Mouse (Mus musculus): Measurements from ENCODE around the gene Nkiras1. TPM values are rescaled to one million over a fixed set of nuclear protein-coding genes. Genes with fewer than 3 reads are reported as not detected.

Gene Nkiras1
- polyA plus RNA-seq, 1 experiment, result 5.0 TPM

- WGBS, result 7% methylated on average over 7 of the region's 7 CpGs
- DNase-seq, result no peak
- Histone ChIP-seq H3K4me1 (ENCODE audit: control insufficient read depth, insufficient read depth, low read length) (peaks cover 4% of the 10 kb centered on the region), H3K4me3 (replicated peaks; ENCODE audit: extremely low read depth, low read depth, low read length) (no peak overlapping the region)
- TF ChIP-seq POLR2A (IDR thresholded peaks at IDR 0.05; ENCODE audit: borderline replicate concordance, extremely low read depth, low read depth, low read length), result no peak
- no peak for TF ChIP-seq CTCF (IDR thresholded peaks at IDR 0.05; ENCODE audit: insufficient read depth, low read length)
Observed at GRCm38 (mm10) chr14:18271666-18272065, 730 bp downstream of the Nkiras1 start.

- 85% methylated on average over 1 of the region's 1 CpGs for WGBS
- H3K4me3 ChIP-seq (replicated peaks; ENCODE audit: extremely low read depth, low read depth, low read length), result no peak overlapping the region
- peaks cover 3% of the 10 kb centered on the region for H3K4me1 ChIP-seq (ENCODE audit: control insufficient read depth, insufficient read depth, low read length)
- TF ChIP-seq POLR2A (IDR thresholded peaks at IDR 0.05; ENCODE audit: borderline replicate concordance, extremely low read depth, low read depth, low read length) (no peak), CTCF (IDR thresholded peaks at IDR 0.05; ENCODE audit: insufficient read depth, low read length) (no peak)
- DNase-seq, result no peak
Observed at GRCm38 (mm10) chr14:18274526-18274925, 3.6 kb downstream of the Nkiras1 start.

GRCm38 (mm10) chr14:18280375-18280774, 9.4 kb downstream of the Nkiras1 start:
- no peak for TF ChIP-seq CTCF (IDR thresholded peaks at IDR 0.05; ENCODE audit: insufficient read depth, low read length)
- no peak for TF ChIP-seq POLR2A (IDR thresholded peaks at IDR 0.05; ENCODE audit: borderline replicate concordance, extremely low read depth, low read depth, low read length)
- Histone ChIP-seq H3K4me3 (replicated peaks; ENCODE audit: extremely low read depth, low read depth, low read length) (no peak overlapping the region), H3K4me1 (ENCODE audit: control insufficient read depth, insufficient read depth, low read length) (peaks cover 2% of the 10 kb centered on the region; the same call in 1 of the 2 replicates)
- no peak for DNase-seq
- WGBS, result 87% methylated on average over 5 of the region's 5 CpGs

GRCm38 (mm10) chr14:18284581-18284980, 13.6 kb downstream of the Nkiras1 start:
- H3K4me1 ChIP-seq (ENCODE audit: control insufficient read depth, insufficient read depth, low read length), result peaks cover 6% of the 10 kb centered on the region; the same call in 1 of the 2 replicates
- H3K4me3 ChIP-seq (replicated peaks; ENCODE audit: extremely low read depth, low read depth, low read length), result no peak overlapping the region
- 62% methylated on average over 2 of the region's 2 CpGs for WGBS
- TF ChIP-seq CTCF (IDR thresholded peaks at IDR 0.05; ENCODE audit: insufficient read depth, low read length) (peak; percentile 34; the same call in 1 of the 2 replicates), POLR2A (IDR thresholded peaks at IDR 0.05; ENCODE audit: borderline replicate concordance, extremely low read depth, low read depth, low read length) (no peak)
- DNase-seq, result no peak

GRCm38 (mm10) chr14:18285476-18285875, 14.5 kb downstream of the Nkiras1 start:
- 66% methylated on average over 3 of the region's 3 CpGs for WGBS
- H3K4me1 ChIP-seq (ENCODE audit: control insufficient read depth, insufficient read depth, low read length), result peaks cover 6% of the 10 kb centered on the region; the same call in 1 of the 2 replicates
- no peak for TF ChIP-seq CTCF (IDR thresholded peaks at IDR 0.05; ENCODE audit: insufficient read depth, low read length)
- TF ChIP-seq POLR2A (IDR thresholded peaks at IDR 0.05; ENCODE audit: borderline replicate concordance, extremely low read depth, low read depth, low read length), result no peak
- no peak for DNase-seq
- no peak overlapping the region for H3K4me3 ChIP-seq (replicated peaks; ENCODE audit: extremely low read depth, low read depth, low read length)

- Histone ChIP-seq H3K4me3 (replicated peaks; ENCODE audit: extremely low read depth, low read depth, low read length) (no peak overlapping the region), H3K4me1 (ENCODE audit: control insufficient read depth, insufficient read depth, low read length) (peaks cover 6% of the 10 kb centered on the region; the same call in 1 of the 2 replicates)
- WGBS, result 91% methylated on average over 2 of the region's 2 CpGs
- TF ChIP-seq CTCF (IDR thresholded peaks at IDR 0.05; ENCODE audit: insufficient read depth, low read length) (no peak), POLR2A (IDR thresholded peaks at IDR 0.05; ENCODE audit: borderline replicate concordance, extremely low read depth, low read depth, low read length) (no peak)
- no peak for DNase-seq
Observed at GRCm38 (mm10) chr14:18286441-18286840, 15.5 kb downstream of the Nkiras1 start.

GRCm38 (mm10) chr14:18287391-18287790, 16.5 kb downstream of the Nkiras1 start:
- peaks cover 6% of the 10 kb centered on the region; the same call in 1 of the 2 replicates for H3K4me1 ChIP-seq (ENCODE audit: control insufficient read depth, insufficient read depth, low read length)
- no peak for DNase-seq
- H3K4me3 ChIP-seq (replicated peaks; ENCODE audit: extremely low read depth, low read depth, low read length), result no peak overlapping the region
- 46% methylated on average over 2 of the region's 2 CpGs for WGBS
- no peak for TF ChIP-seq POLR2A (IDR thresholded peaks at IDR 0.05; ENCODE audit: borderline replicate concordance, extremely low read depth, low read depth, low read length)
- TF ChIP-seq CTCF (IDR thresholded peaks at IDR 0.05; ENCODE audit: insufficient read depth, low read length), result no peak

GRCm38 (mm10) chr14:18292111-18292510, 21.2 kb downstream of the Nkiras1 start:
- no peak overlapping the region for H3K4me3 ChIP-seq (replicated peaks; ENCODE audit: extremely low read depth, low read depth, low read length)
- 86% methylated on average over 3 of the region's 3 CpGs for WGBS
- peaks cover 10% of the 10 kb centered on the region for H3K4me1 ChIP-seq (ENCODE audit: control insufficient read depth, insufficient read depth, low read length)
- TF ChIP-seq POLR2A (IDR thresholded peaks at IDR 0.05; ENCODE audit: borderline replicate concordance, extremely low read depth, low read depth, low read length) (no peak), CTCF (IDR thresholded peaks at IDR 0.05; ENCODE audit: insufficient read depth, low read length) (no peak)
- DNase-seq, result no peak

GRCm38 (mm10) chr14:18292578-18292977, 21.6 kb downstream of the Nkiras1 start:
- Histone ChIP-seq H3K4me3 (replicated peaks; ENCODE audit: extremely low read depth, low read depth, low read length) (no peak overlapping the region), H3K4me1 (ENCODE audit: control insufficient read depth, insufficient read depth, low read length) (peaks cover 10% of the 10 kb centered on the region)
- no peak for DNase-seq
- no peak for TF ChIP-seq POLR2A (IDR thresholded peaks at IDR 0.05; ENCODE audit: borderline replicate concordance, extremely low read depth, low read depth, low read length)
- TF ChIP-seq CTCF (IDR thresholded peaks at IDR 0.05; ENCODE audit: insufficient read depth, low read length), result no peak
- WGBS, result 74% methylated on average over 3 of the region's 3 CpGs

- H3K4me1 ChIP-seq (ENCODE audit: control insufficient read depth, insufficient read depth, low read length), result peaks cover 11% of the 10 kb centered on the region
- no peak overlapping the region for H3K4me3 ChIP-seq (replicated peaks; ENCODE audit: extremely low read depth, low read depth, low read length)
- TF ChIP-seq POLR2A (IDR thresholded peaks at IDR 0.05; ENCODE audit: borderline replicate concordance, extremely low read depth, low read depth, low read length) (no peak), CTCF (IDR thresholded peaks at IDR 0.05; ENCODE audit: insufficient read depth, low read length) (no peak)
- no peak for DNase-seq
- WGBS, result 81% methylated on average over 2 of the region's 2 CpGs
Observed at GRCm38 (mm10) chr14:18297441-18297840, 26.5 kb downstream of the Nkiras1 start.

All from lung, adult 2 months (tissue).